Mouse (Mus musculus): ENCODE results near the gene Marveld3. TPM values are rescaled to one million over a fixed set of nuclear protein-coding genes. Genes with fewer than 3 reads are reported as not detected.

Marveld3 gene
- polyA plus RNA-seq, 1 experiment from 2014 or later, result 0.61 TPM

DNA sequence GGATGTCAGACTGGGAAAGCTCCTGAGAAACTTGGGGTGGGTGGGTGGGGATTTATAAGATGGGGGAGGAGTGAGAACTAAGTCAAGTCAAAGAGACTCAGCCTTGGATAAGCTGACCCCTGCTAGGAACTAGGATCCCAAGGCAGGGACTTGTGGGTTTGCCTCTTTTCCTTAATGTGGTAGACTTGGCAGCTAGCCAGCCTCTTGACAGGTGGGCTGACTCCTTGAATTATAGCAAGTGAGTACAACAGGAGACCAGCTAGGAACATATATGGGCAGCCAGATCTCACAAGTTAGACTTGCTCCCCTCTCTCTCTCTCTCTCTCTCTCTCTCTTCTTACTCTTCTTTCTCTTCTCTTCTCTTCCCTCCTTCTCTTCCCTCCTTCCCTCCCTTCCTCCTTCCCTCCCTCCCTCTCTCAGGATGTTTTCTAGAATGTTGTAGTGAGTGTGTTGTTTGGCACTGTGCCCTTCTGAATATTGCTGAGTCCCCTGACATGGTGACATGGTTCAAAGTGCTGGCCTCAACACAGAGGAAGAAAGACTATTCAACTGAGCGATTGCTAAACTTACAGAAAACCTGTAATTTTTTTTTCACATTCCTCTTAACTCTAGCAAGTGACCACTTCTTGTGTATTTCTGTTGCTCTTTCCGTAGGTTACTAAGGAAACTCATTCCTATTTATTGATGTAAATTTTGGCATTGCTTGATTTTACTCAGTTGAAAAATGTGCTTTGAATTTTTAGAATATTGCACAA, 20.2 kb downstream of the Marveld3 start:
- Histone ChIP-seq H3K36me3 (peaks cover 27% of the 10 kb centered on the region), H3K27ac (no peak overlapping the region), H3K9me3 (no peaks in the 10 kb centered on the region), H3K4me3 (no peak overlapping the region), H3K4me1 (peaks cover 11% of the 10 kb centered on the region), H3K9ac (no peak overlapping the region), H3K27me3 (replicated peaks) (no peaks in the 10 kb centered on the region; the same call in 1 of the 2 replicates), H3K4me2 (replicated peaks) (no peak overlapping the region)
- no peak for ATAC-seq (ENCODE audit: low FRiP score, low read depth)
- WGBS, result 84% methylated on average over 2 of the region's 2 CpGs

- H3K4me1 ChIP-seq, result no peaks in the 10 kb centered on the region
- H3K4me3 ChIP-seq, result no peak overlapping the region
- no peaks in the 10 kb centered on the region for H3K27me3 ChIP-seq (replicated peaks)
- H3K9ac ChIP-seq, result no peak overlapping the region
- 88% methylated on average over 8 of the region's 8 CpGs for WGBS
- H3K27ac ChIP-seq, result no peak overlapping the region
- no peak for ATAC-seq (ENCODE audit: low FRiP score, low read depth)
- H3K36me3 ChIP-seq, result peaks cover 37% of the 10 kb centered on the region
- no peak overlapping the region for H3K4me2 ChIP-seq (replicated peaks)
- H3K9me3 ChIP-seq, result no peaks in the 10 kb centered on the region
Measured at GRCm38 (mm10) chr8:109920406-109921390, 41.3 kb downstream of the Marveld3 start.

DNA sequence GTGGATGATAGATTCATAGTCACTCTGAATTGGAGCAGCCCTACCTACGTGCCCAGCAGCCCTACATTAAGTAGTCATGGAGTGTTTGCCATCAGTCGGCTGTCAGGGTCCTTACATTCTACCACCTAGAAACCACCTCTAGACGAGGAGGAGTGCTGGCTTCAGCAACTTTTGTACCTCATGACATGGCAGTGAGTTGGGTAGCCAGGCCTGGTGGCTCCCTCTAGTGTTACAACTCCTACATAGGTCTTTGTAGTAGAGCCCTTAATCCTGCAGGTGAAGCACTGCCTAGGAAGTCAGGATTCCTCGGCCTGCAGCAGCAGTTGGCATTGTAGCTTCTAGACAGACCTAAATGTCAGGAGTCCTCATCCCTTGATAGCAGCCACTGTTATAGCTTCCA, 44.7 kb downstream of the Marveld3 start:
- H3K36me3 ChIP-seq, result peaks cover 47% of the 10 kb centered on the region
- ATAC-seq (ENCODE audit: low FRiP score, low read depth), result no peak
- no peak overlapping the region for H3K4me2 ChIP-seq (replicated peaks)
- H3K4me1 ChIP-seq, result no peaks in the 10 kb centered on the region
- no peak overlapping the region for H3K27ac ChIP-seq
- no peaks in the 10 kb centered on the region for H3K9me3 ChIP-seq
- H3K9ac ChIP-seq, result no peak overlapping the region
- 54% methylated on average over 4 of the region's 4 CpGs for WGBS
- no peaks in the 10 kb centered on the region for H3K27me3 ChIP-seq (replicated peaks)
- no peak overlapping the region for H3K4me3 ChIP-seq

GRCm38 (mm10) chr8:109907376-109907775, 54.6 kb downstream of the Marveld3 start:
- H3K9me3 ChIP-seq, result no peaks in the 10 kb centered on the region
- H3K4me2 ChIP-seq (replicated peaks), result no peak overlapping the region
- H3K9ac ChIP-seq, result no peak overlapping the region
- ATAC-seq (ENCODE audit: low FRiP score, low read depth), result no peak
- H3K4me3 ChIP-seq, result no peak overlapping the region
- H3K4me1 ChIP-seq, result no peaks in the 10 kb centered on the region
- WGBS, result 98% methylated on average over 4 of the region's 4 CpGs
- H3K27ac ChIP-seq, result no peak overlapping the region
- H3K27me3 ChIP-seq (replicated peaks), result no peaks in the 10 kb centered on the region
- H3K36me3 ChIP-seq, result peaks cover 27% of the 10 kb centered on the region

- Histone ChIP-seq H3K9me3 (no peaks in the 10 kb centered on the region), H3K4me3 (no peak overlapping the region), H3K4me1 (no peaks in the 10 kb centered on the region), H3K36me3 (peaks cover 24% of the 10 kb centered on the region), H3K27me3 (replicated peaks) (no peaks in the 10 kb centered on the region), H3K27ac (no peak overlapping the region), H3K4me2 (replicated peaks) (no peak overlapping the region), H3K9ac (no peak overlapping the region)
- ATAC-seq (ENCODE audit: low FRiP score, low read depth), result no peak
- WGBS, result 97% methylated on average over 3 of the region's 3 CpGs
Measured at GRCm38 (mm10) chr8:109906907-109907306, 55.1 kb downstream of the Marveld3 start.

DNA sequence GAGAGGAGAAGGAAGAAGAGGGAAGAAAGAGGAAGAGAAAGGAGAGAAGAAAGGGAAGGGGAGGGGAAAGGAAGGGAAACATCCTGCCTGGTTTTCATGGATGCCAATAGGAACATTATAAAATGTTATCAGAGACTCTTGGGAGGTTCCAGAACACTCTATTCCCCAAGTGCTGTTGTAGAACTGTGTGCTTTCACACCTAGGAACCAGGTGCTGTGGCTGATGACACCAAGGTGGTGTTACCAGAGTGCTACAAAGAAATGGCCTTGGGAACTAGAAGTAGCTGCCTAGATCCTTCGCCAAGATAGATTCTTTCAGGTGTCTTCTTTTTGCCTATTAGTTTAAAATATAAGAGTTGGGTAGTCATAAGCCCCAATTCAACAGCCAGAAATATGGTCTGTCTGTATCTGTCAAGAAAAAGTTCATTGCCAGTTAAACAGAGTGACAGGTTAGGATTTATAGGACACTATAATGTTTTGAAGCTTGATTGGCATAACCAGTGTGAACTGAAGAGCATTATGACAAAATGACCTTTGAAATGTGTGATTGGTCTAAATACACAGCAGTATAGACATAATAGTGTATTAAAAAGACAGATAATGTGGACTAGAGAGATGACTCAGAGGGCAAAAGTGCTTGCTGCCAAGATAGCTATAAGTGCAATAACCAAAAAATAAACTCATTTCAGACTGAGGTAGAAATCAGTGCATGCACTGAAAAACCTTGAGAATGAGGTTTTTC, 56.9 kb downstream of the Marveld3 start:
- H3K4me1 ChIP-seq, result no peaks in the 10 kb centered on the region
- no peak overlapping the region for H3K27ac ChIP-seq
- H3K36me3 ChIP-seq, result peaks cover 20% of the 10 kb centered on the region
- no peak for ATAC-seq (ENCODE audit: low FRiP score, low read depth)
- no peak overlapping the region for H3K4me2 ChIP-seq (replicated peaks)
- H3K9me3 ChIP-seq, result no peaks in the 10 kb centered on the region
- H3K4me3 ChIP-seq, result no peak overlapping the region
- WGBS, result 98% methylated on average over 1 of the region's 1 CpGs
- no peaks in the 10 kb centered on the region for H3K27me3 ChIP-seq (replicated peaks)
- no peak overlapping the region for H3K9ac ChIP-seq

- H3K9me3 ChIP-seq, result no peaks in the 10 kb centered on the region
- WGBS, result 91% methylated on average over 10 of the region's 10 CpGs
- H3K9ac ChIP-seq, result no peak overlapping the region
- H3K4me2 ChIP-seq (replicated peaks), result no peak overlapping the region
- H3K27me3 ChIP-seq (replicated peaks), result no peaks in the 10 kb centered on the region
- H3K27ac ChIP-seq, result no peak overlapping the region
- H3K36me3 ChIP-seq, result peaks cover 9% of the 10 kb centered on the region
- H3K4me1 ChIP-seq, result no peaks in the 10 kb centered on the region
- no peak overlapping the region for H3K4me3 ChIP-seq
- ATAC-seq (ENCODE audit: low FRiP score, low read depth), result no peak
Measured at GRCm38 (mm10) chr8:109903909-109904469, 58.0 kb downstream of the Marveld3 start.

- Histone ChIP-seq H3K4me1 (no peaks in the 10 kb centered on the region), H3K27me3 (replicated peaks) (no peaks in the 10 kb centered on the region), H3K4me2 (replicated peaks) (no peak overlapping the region), H3K36me3 (peaks cover 6% of the 10 kb centered on the region), H3K4me3 (no peak overlapping the region), H3K9me3 (no peaks in the 10 kb centered on the region), H3K27ac (no peak overlapping the region), H3K9ac (no peak overlapping the region)
- ATAC-seq (ENCODE audit: low FRiP score, low read depth), result no peak
Measured at GRCm38 (mm10) chr8:109902379-109902778, 59.6 kb downstream of the Marveld3 start.

Other genes starting within 250 kb of the Marveld3 start
- gene Atxn1l, start 224.5 kb downstream of the Marveld3 start, polyA plus RNA-seq (2016; fragmentation: Nextera tagmentation; extraction: Ambion mirVana), result 6.3 and 7.8 TPM in 2 replicates
- 56.4 and 62.9 TPM in 2 replicates for gene Ap1g1, start 183.6 kb downstream of the Marveld3 start, polyA plus RNA-seq (2016; fragmentation: Nextera tagmentation; extraction: Ambion mirVana)
- 3.3 and 3.5 TPM in 2 replicates for gene Phlpp2, start 93.7 kb downstream of the Marveld3 start, polyA plus RNA-seq (2016; fragmentation: Nextera tagmentation; extraction: Ambion mirVana)
- not detected in 2 replicates for gene Tat, start 28.2 kb upstream of the Marveld3 start, polyA plus RNA-seq (2016; fragmentation: Nextera tagmentation; extraction: Ambion mirVana)
- not detected in 2 replicates for gene Chst4, start 77.5 kb upstream of the Marveld3 start, polyA plus RNA-seq (2016; fragmentation: Nextera tagmentation; extraction: Ambion mirVana)
- gene Zfp612, start 117.5 kb upstream of the Marveld3 start, polyA plus RNA-seq (2016; fragmentation: Nextera tagmentation; extraction: Ambion mirVana), result 12.7 and 13.0 TPM in 2 replicates
- gene Gm21964, start 139.0 kb upstream of the Marveld3 start, polyA plus RNA-seq (2016; fragmentation: Nextera tagmentation; extraction: Ambion mirVana), result not detected in 2 replicates
- gene Gm17720, start 140.6 kb upstream of the Marveld3 start, polyA plus RNA-seq (2016; fragmentation: Nextera tagmentation; extraction: Ambion mirVana), result not detected in 2 replicates
- gene Calb2, start 206.0 kb upstream of the Marveld3 start, polyA plus RNA-seq (2016; fragmentation: Nextera tagmentation; extraction: Ambion mirVana), result 5.3 and 7.7 TPM in 2 replicates

Measured in neural tube, embryonic 12.5 days (tissue).